Mouse (Mus musculus) WW6 (cell line): ENCODE measurements around the gene Cd200r3.

Experiments
- DNase-seq: peaks from one replicate; pipeline ENCODE4 v3.0.0-alpha.2; 2013; ENCODE audit warnings: low read depth, low spot score

Cd200r3 gene

GRCm38 (mm10) chr16:44988667-44989357 is 45.3 kb downstream of the Cd200r3 start:
- DNase-seq = no peak

GRCm38 (mm10) chr16:44993319-44994019 is 50.0 kb downstream of the Cd200r3 start:
- no peak for DNase-seq

GRCm38 (mm10) chr16:44994206-44994953 is 50.9 kb downstream of the Cd200r3 start:
- DNase-seq = no peak

- no peak for DNase-seq
These were observed 51.6 kb downstream of the Cd200r3 start for GRCm38 (mm10) chr16:44995111-44995510.

GRCm38 (mm10) chr16:44996701-44997100 is 53.2 kb downstream of the Cd200r3 start:
- DNase-seq = no peak

- DNase-seq = no peak
These were observed 56.1 kb downstream of the Cd200r3 start for GRCm38 (mm10) chr16:44999537-44999936.

- no peak for DNase-seq
These were observed 61.0 kb downstream of the Cd200r3 start for GRCm38 (mm10) chr16:45004443-45004842.

GRCm38 (mm10) chr16:45005280-45005679 is 61.8 kb downstream of the Cd200r3 start:
- no peak for DNase-seq

GRCm38 (mm10) chr16:45006971-45007370 is 63.5 kb downstream of the Cd200r3 start:
- DNase-seq = no peak

- no peak for DNase-seq
These were observed 64.3 kb downstream of the Cd200r3 start for GRCm38 (mm10) chr16:45007807-45008206.

- DNase-seq = no peak
These were observed 66.2 kb downstream of the Cd200r3 start for GRCm38 (mm10) chr16:45009634-45010033.

- DNase-seq = no peak
These were observed 72.1 kb downstream of the Cd200r3 start for GRCm38 (mm10) chr16:45015591-45015990.

- no peak for DNase-seq
These were observed 73.0 kb downstream of the Cd200r3 start for GRCm38 (mm10) chr16:45016488-45016887.

- no peak for DNase-seq
These were observed 75.4 kb downstream of the Cd200r3 start for GRCm38 (mm10) chr16:45018868-45019267.

GRCm38 (mm10) chr16:45020055-45020454 is 76.6 kb downstream of the Cd200r3 start:
- no peak for DNase-seq

- DNase-seq = no peak
These were observed 77.3 kb downstream of the Cd200r3 start for GRCm38 (mm10) chr16:45020669-45021309.

GRCm38 (mm10) chr16:45021443-45021842 is 78.0 kb downstream of the Cd200r3 start:
- no peak for DNase-seq

- DNase-seq = peak; percentile 5
These were observed 80.4 kb downstream of the Cd200r3 start for GRCm38 (mm10) chr16:45023904-45024303.

GRCm38 (mm10) chr16:45025321-45025720 is 81.8 kb downstream of the Cd200r3 start:
- DNase-seq = no peak

GRCm38 (mm10) chr16:45029080-45029479 is 85.6 kb downstream of the Cd200r3 start:
- no peak for DNase-seq

- no peak for DNase-seq
These were observed 86.0 kb downstream of the Cd200r3 start for GRCm38 (mm10) chr16:45029493-45029892.

- no peak for DNase-seq
These were observed 86.6 kb downstream of the Cd200r3 start for GRCm38 (mm10) chr16:45030127-45030526.
